Mouse (Mus musculus): ENCODE data around the gene Stk25.

DNA sequence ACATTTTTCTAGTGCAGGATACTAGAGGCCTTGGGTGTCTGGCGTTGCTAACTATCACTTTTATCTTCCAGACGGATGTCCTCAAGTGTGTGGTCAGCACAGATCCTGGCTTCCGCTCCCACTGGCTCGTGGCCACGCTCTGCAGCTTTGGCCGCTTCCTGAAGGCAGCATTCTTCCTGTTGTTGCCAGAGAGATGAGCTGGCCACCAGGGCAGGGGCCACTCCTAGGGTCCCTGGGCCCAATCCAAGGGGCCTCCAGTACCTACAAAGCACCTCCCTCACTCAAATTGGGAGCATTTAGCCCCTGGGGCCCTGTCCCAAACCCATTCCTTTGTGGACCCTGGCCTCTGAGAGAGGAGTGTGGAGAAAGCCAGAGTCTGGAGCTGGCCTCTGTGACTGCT lies 36.5 kb upstream of the Stk25 start:
- TF ChIP-seq CTCF (IDR thresholded peaks at IDR 0.05) (peak; percentile 10), POLR2A (IDR thresholded peaks at IDR 0.05; ENCODE audit: insufficient read depth, low read depth, low read length) (no peak), EP300 (IDR thresholded peaks at IDR 0.05; ENCODE audit: insufficient read depth, low read depth, low read length) (0 out of 2 replicates have a peak, but pooled peaks have one; percentile 30)
